Mouse (Mus musculus): Measurements from ENCODE around the gene Dapk3. TPM values are rescaled to one million over a fixed set of nuclear protein-coding genes. Genes with fewer than 3 reads are reported as not detected.

Gene Dapk3
- polyA plus RNA-seq, 1 experiment from 2014 or later: 56.4 TPM

DNA sequence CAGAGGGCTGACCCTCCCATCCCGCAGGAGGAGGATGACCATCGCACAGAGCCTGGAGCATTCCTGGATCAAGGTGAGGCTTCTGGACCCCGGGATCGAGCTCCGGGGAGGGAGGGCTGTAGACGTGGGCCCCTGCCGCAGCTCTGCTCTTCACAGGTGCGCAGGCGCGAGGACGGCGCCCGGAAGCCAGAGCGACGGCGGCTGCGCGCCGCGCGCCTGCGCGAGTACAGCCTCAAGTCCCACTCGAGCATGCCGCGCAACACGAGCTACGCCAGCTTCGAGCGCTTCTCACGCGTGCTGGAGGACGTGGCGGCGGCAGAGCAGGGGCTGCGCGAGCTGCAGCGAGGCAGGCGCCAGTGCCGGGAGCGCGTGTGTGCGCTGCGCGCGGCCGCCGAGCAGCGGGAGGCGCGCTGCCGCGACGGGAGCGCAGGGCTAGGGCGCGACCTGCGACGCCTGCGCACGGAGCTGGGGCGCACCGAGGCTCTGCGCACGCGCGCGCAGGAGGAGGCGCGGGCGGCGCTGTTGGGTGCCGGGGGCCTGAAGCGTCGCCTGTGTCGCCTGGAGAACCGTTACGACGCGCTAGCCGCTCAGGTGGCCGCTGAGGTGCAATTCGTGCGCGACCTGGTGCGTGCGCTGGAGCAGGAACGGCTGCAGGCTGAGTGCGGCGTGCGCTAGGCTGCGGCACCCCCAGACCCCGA is 9.6 kb downstream of the Dapk3 start:
- peak; percentile 62 for ATAC-seq (ENCODE audit: insufficient read depth, low FRiP score, low TSS enrichment)

DNA sequence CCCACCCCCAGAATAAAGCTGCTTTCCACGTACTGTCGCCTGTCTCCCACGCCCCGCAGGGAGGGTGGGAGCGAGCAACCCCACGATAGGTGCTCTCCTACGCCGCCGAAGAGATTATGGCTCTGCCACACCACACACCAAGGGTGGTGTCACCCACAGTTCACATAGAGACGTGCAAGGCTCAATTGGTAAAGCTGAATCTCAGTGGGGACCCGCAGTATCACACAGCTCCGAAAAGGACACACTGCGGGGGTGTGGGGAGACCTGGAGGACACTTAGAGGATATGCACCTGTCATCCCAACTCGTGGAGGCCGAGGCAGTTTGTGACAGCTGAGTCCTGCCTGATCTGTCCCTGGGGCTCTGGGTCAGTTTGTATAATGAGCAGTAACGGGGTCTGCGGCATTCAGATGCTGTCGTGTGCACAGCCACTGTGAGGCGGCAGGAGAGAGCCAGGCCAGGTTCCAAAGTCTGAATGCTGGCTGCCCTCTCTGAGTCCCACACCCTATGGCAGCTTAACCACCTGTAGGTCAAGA is 10.2 kb downstream of the Dapk3 start:
- WGBS: 4% methylated on average over 19 of the region's 19 CpGs

More for the DNA sequence above, 9.6 kb downstream of the Dapk3 start:
- Histone ChIP-seq H3K4me1 (ENCODE audit: control insufficient read depth, insufficient read depth, low read length) (peaks cover 13% of the 10 kb centered on the region), H3K4me2 (ENCODE audit: low read depth) (peak overlapping the region; percentile 95), H3K27ac (ENCODE audit: low read depth, low read length) (peak overlapping the region; percentile 80), H3K9ac (ENCODE audit: low read length) (peak overlapping the region; percentile 77), H3K4me3 (ENCODE audit: low read depth, low read length) (peak overlapping the region; percentile 58), H3K36me3 (ENCODE audit: control insufficient read depth, insufficient read depth, low read length) (0 out of 2 replicates have a peak, but pooled peaks cover 3% of the 10 kb centered on the region), H3K27me3 (ENCODE audit: control insufficient read depth, insufficient read depth, low read length) (peaks cover 26% of the 10 kb centered on the region), H3K9me3 (ENCODE audit: control insufficient read depth, low read length) (no peaks in the 10 kb centered on the region)
- peak; percentile 86 for DNase-seq (ENCODE audit: low spot score)
- 2% methylated on average over 54 of the region's 93 CpGs for WGBS

DNA sequence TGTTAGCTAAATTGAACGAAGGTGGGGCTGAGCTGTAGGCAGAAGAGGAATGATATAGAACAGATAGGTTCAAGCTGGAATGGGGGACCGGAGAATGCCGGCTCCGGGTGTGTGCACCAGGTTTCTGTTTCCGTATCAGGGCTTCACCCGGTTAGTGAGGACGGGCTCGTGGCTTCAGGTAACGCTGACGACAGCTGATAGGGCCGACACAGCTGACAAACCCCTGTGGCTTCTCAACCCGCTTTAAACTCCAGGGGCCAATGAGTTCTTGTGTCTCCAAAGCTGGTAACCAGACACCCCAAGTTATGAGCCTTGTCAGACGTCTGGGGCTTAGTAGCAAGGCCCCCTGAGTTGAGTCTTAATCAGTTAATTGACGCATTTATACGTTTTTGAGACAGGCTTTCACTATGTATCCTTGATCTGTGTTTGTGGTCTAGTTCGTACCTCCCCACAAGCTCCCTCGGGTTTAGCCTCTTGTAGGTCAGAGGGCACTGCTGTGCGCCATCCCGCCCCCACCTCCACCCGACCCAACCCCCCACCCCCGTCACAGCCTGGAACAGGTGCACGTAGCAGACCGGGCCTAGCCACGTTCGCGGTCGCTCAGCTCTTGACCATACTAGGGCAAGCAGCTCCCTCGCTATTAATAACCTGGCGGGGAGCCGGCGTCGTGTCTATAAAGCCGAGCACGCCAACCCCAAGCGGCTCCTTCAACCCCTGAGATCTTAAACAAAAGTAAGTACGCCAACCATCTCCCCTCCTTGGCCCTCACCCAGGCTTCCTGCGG is 11.4 kb downstream of the Dapk3 start:
- Histone ChIP-seq H3K27ac (ENCODE audit: low read depth, low read length) (no peak overlapping the region), H3K4me2 (ENCODE audit: low read depth) (no peak overlapping the region), H3K27me3 (ENCODE audit: control insufficient read depth, insufficient read depth, low read length) (peaks cover 26% of the 10 kb centered on the region), H3K4me3 (ENCODE audit: low read depth, low read length) (no peak overlapping the region), H3K36me3 (ENCODE audit: control insufficient read depth, insufficient read depth, low read length) (no peaks in the 10 kb centered on the region), H3K9ac (ENCODE audit: low read length) (no peak overlapping the region), H3K9me3 (ENCODE audit: control insufficient read depth, low read length) (no peaks in the 10 kb centered on the region), H3K4me1 (ENCODE audit: control insufficient read depth, insufficient read depth, low read length) (peaks cover 13% of the 10 kb centered on the region)
- WGBS: 20% methylated on average over 37 of the region's 37 CpGs
- DNase-seq (ENCODE audit: low spot score) (no peak), ATAC-seq (ENCODE audit: insufficient read depth, low FRiP score, low TSS enrichment) (no peak)

More for the DNA sequence above, 10.2 kb downstream of the Dapk3 start:
- peak overlapping the region; percentile 95 for H3K4me2 ChIP-seq (ENCODE audit: low read depth)
- peak overlapping the region; percentile 77 for H3K9ac ChIP-seq (ENCODE audit: low read length)
- H3K27ac ChIP-seq (ENCODE audit: low read depth, low read length): peak overlapping the region; percentile 80
- peaks cover 13% of the 10 kb centered on the region for H3K4me1 ChIP-seq (ENCODE audit: control insufficient read depth, insufficient read depth, low read length)
- DNase-seq (ENCODE audit: low spot score): peak; percentile 56
- H3K4me3 ChIP-seq (ENCODE audit: low read depth, low read length): peak overlapping the region; percentile 58
- 0 out of 2 replicates have a peak, but pooled peaks cover 3% of the 10 kb centered on the region for H3K36me3 ChIP-seq (ENCODE audit: control insufficient read depth, insufficient read depth, low read length)
- ATAC-seq (ENCODE audit: insufficient read depth, low FRiP score, low TSS enrichment): peak; percentile 38
- no peaks in the 10 kb centered on the region for H3K9me3 ChIP-seq (ENCODE audit: control insufficient read depth, low read length)
- H3K27me3 ChIP-seq (ENCODE audit: control insufficient read depth, insufficient read depth, low read length): peaks cover 26% of the 10 kb centered on the region

DNA sequence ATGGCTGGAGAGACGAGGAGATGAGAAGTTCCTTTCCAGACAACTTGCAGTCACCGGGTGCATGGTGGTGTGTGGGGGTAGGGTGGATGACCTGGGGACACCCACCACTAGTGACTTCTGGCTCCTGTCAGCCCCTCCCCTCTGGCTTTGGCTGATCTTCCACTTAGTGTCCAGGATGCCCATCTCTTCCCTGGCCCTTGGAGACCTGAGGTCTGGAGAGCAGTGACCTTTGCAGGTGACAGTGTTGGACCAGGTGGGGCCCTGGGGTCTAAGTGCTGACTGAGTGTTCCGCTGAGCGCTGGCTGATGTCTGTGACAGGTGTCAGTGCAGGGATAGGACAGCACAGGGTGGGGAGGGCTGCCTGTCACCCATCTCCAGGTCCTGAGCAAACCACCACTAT is 12.5 kb downstream of the Dapk3 start:
- Histone ChIP-seq H3K9ac (ENCODE audit: low read length) (no peak overlapping the region), H3K9me3 (ENCODE audit: control insufficient read depth, low read length) (no peaks in the 10 kb centered on the region), H3K27me3 (ENCODE audit: control insufficient read depth, insufficient read depth, low read length) (peaks cover 26% of the 10 kb centered on the region), H3K4me2 (ENCODE audit: low read depth) (no peak overlapping the region), H3K4me3 (ENCODE audit: low read depth, low read length) (no peak overlapping the region), H3K4me1 (ENCODE audit: control insufficient read depth, insufficient read depth, low read length) (peaks cover 13% of the 10 kb centered on the region), H3K36me3 (ENCODE audit: control insufficient read depth, insufficient read depth, low read length) (no peaks in the 10 kb centered on the region), H3K27ac (ENCODE audit: low read depth, low read length) (no peak overlapping the region)
- 71% methylated on average over 4 of the region's 4 CpGs for WGBS
- ATAC-seq (ENCODE audit: insufficient read depth, low FRiP score, low TSS enrichment) (no peak), DNase-seq (ENCODE audit: low spot score) (no peak)

DNA sequence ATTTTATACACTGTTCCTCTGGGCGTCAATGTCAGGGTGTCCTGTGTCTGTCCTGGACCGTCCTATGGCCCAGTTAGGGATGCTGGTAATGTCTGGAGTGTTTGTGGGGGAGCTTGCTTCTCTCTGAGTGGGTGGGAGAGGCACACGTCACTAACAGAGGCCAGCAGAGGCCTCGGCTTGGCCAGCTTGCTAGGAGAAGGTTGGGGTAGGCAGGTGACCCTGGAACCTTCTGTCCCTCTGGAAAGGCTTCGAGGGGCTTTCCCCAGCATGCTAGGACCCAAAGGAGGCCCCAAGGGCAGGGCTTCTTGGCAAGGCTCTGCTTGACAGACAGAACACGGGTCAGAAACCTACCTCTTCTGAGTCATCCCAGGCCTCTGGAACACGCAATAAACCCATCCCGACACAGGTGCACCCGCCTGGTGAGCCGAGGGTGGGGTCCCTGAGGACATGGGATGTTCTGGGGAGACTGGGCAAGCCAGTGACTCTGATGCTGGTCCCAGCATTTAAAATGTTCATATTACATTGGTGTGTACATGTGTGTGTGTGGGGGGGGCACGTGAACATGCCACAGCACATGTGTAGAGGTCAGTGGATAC is 13.8 kb downstream of the Dapk3 start:
- H3K4me2 ChIP-seq (ENCODE audit: low read depth): no peak overlapping the region
- H3K36me3 ChIP-seq (ENCODE audit: control insufficient read depth, insufficient read depth, low read length): no peaks in the 10 kb centered on the region
- peaks cover 13% of the 10 kb centered on the region for H3K4me1 ChIP-seq (ENCODE audit: control insufficient read depth, insufficient read depth, low read length)
- DNase-seq (ENCODE audit: low spot score) (no peak), ATAC-seq (ENCODE audit: insufficient read depth, low FRiP score, low TSS enrichment) (no peak)
- H3K4me3 ChIP-seq (ENCODE audit: low read depth, low read length): no peak overlapping the region
- peaks cover 26% of the 10 kb centered on the region for H3K27me3 ChIP-seq (ENCODE audit: control insufficient read depth, insufficient read depth, low read length)
- H3K9me3 ChIP-seq (ENCODE audit: control insufficient read depth, low read length): no peaks in the 10 kb centered on the region
- whole genome bisulfite sequencing: 64% methylated on average over 11 of the region's 11 CpGs
- H3K27ac ChIP-seq (ENCODE audit: low read depth, low read length): no peak overlapping the region
- H3K9ac ChIP-seq (ENCODE audit: low read length): no peak overlapping the region

DNA sequence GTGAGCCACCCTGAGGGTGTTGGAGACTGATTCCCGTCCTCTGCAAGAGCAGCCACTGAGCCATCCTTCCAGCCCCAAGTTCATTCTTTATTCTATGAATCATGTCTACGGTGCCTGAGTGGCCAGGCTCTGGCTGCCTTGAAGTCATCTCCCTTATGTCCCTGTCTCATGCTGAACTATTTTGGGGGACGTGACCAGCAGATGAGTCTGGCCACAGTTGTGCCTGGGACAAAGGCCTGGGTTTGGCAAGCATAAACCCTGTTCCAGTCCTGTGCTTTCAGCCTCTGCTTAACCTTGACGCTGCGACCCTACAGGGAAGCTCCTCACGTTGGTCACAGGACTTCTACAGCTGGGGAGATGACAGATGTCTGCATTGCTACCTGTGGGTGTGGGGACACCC is 14.5 kb downstream of the Dapk3 start:
- no peak overlapping the region for H3K9ac ChIP-seq (ENCODE audit: low read length)
- H3K4me3 ChIP-seq (ENCODE audit: low read depth, low read length): no peak overlapping the region
- peaks cover 7% of the 10 kb centered on the region for H3K4me1 ChIP-seq (ENCODE audit: control insufficient read depth, insufficient read depth, low read length)
- DNase-seq (ENCODE audit: low spot score) (no peak), ATAC-seq (ENCODE audit: insufficient read depth, low FRiP score, low TSS enrichment) (no peak)
- H3K4me2 ChIP-seq (ENCODE audit: low read depth): no peak overlapping the region
- H3K36me3 ChIP-seq (ENCODE audit: control insufficient read depth, insufficient read depth, low read length): no peaks in the 10 kb centered on the region
- H3K27ac ChIP-seq (ENCODE audit: low read depth, low read length): no peak overlapping the region
- H3K9me3 ChIP-seq (ENCODE audit: control insufficient read depth, low read length): no peaks in the 10 kb centered on the region
- WGBS: 54% methylated on average over 6 of the region's 6 CpGs
- peaks cover 26% of the 10 kb centered on the region for H3K27me3 ChIP-seq (ENCODE audit: control insufficient read depth, insufficient read depth, low read length)

DNA sequence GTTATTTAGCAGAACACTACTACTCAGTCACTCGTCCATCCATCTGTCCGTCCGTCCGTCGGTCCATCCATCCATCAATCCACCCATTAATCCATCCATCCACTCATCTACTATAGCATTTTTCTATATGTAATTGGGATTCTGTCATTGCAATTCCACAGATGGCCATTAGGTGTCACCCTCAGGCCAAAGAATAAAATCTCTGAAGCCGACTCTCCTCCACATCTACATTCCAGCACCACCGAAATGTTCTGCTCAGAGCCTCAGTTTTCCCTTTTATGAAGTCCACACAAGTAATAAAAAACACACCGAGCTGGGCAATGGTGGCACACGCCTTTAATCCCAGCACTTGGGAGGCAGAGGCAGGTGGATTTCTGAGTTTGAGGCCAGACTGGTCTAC is 15.4 kb downstream of the Dapk3 start:
- Histone ChIP-seq H3K27ac (ENCODE audit: low read depth, low read length) (no peak overlapping the region), H3K4me3 (ENCODE audit: low read depth, low read length) (no peak overlapping the region), H3K4me2 (ENCODE audit: low read depth) (no peak overlapping the region), H3K27me3 (ENCODE audit: control insufficient read depth, insufficient read depth, low read length) (peaks cover 26% of the 10 kb centered on the region), H3K9me3 (ENCODE audit: control insufficient read depth, low read length) (no peaks in the 10 kb centered on the region), H3K4me1 (ENCODE audit: control insufficient read depth, insufficient read depth, low read length) (peaks cover 1% of the 10 kb centered on the region; the same call in 1 of the 2 replicates), H3K36me3 (ENCODE audit: control insufficient read depth, insufficient read depth, low read length) (no peaks in the 10 kb centered on the region), H3K9ac (ENCODE audit: low read length) (no peak overlapping the region)
- no peak for ATAC-seq (ENCODE audit: insufficient read depth, low FRiP score, low TSS enrichment)
- peak; percentile 58 for DNase-seq (ENCODE audit: low spot score)
- WGBS: 3% methylated on average over 9 of the region's 9 CpGs

DNA sequence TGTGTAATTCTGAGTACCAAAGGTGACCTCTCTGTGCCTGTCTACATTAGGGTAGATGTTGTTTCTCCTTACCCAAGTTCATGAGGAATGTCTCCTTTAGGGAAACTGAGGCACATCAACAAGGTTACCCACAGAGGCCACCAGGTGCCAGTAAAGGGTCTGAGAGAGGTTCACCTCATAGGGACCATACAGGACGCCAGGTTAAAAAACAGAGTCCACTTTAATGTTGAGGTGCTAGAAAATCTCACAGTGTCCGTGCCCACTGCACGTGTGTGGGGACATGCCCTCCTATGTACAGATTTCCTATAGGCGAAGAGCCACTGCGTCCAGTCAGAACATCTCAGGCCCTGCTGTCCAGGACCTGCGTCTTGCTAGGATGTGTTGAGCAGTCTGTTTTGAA is 16.2 kb downstream of the Dapk3 start:
- no peak for DNase-seq (ENCODE audit: low spot score)
- H3K36me3 ChIP-seq (ENCODE audit: control insufficient read depth, insufficient read depth, low read length): no peaks in the 10 kb centered on the region
- no peaks in the 10 kb centered on the region for H3K9me3 ChIP-seq (ENCODE audit: control insufficient read depth, low read length)
- WGBS: 85% methylated on average over 6 of the region's 6 CpGs
- no peak overlapping the region for H3K27ac ChIP-seq (ENCODE audit: low read depth, low read length)
- peaks cover 21% of the 10 kb centered on the region for H3K27me3 ChIP-seq (ENCODE audit: control insufficient read depth, insufficient read depth, low read length)
- H3K9ac ChIP-seq (ENCODE audit: low read length): 0 out of 2 replicates have a peak overlapping the region, but pooled peaks have one; percentile 18
- no peak overlapping the region for H3K4me3 ChIP-seq (ENCODE audit: low read depth, low read length)
- H3K4me2 ChIP-seq (ENCODE audit: low read depth): no peak overlapping the region
- ATAC-seq (ENCODE audit: insufficient read depth, low FRiP score, low TSS enrichment): no peak
- no peaks in the 10 kb centered on the region for H3K4me1 ChIP-seq (ENCODE audit: control insufficient read depth, insufficient read depth, low read length)

Measured in neural tube, embryonic 11.5 days (tissue).